Mouse (Mus musculus): Measurements from ENCODE around the gene Fam198b. TPM values are rescaled to one million over a fixed set of nuclear protein-coding genes. Genes with fewer than 3 reads are reported as not detected.

The Fam198b gene
- 8.1 and 13.4 TPM in 2 replicates for polyA plus RNA-seq (2012; rRNA removed; ENCODE audit: low replicate concordance)

GRCm38 (mm10) chr3:79884305-79884704, at the start of gene Fam198b:
Gene Fam198b, plus strand, starts transcription at chr3:79884533.

GRCm38 (mm10) chr3:79852654-79853166, 31.6 kb upstream of the Fam198b start, which contains the start of gene Tmem144:
Gene Tmem144, minus strand, starts transcription at chr3:79852773.

Other genes starting within 250 kb of the Fam198b start
- gene Rxfp1, start 146.7 kb upstream of the Fam198b start, polyA plus RNA-seq (2012; rRNA removed; ENCODE audit: low replicate concordance) = 0.02 and 0.14 TPM in 2 replicates
- gene Tmem144, start 31.8 kb upstream of the Fam198b start, polyA plus RNA-seq (2012; rRNA removed; ENCODE audit: low replicate concordance) = 0.25 and 0.46 TPM in 2 replicates